Comparison of ENCODE assay signal across 8 mouse cellular contexts in genomic region chr15:82145851-82146769, GRCm38 (mm10). TPM values are rescaled to one million over a fixed set of nuclear protein-coding genes. Genes with fewer than 3 reads are reported as not detected.
A peak's percentile ranks its signal among the peaks of the same experiment; 100 is the strongest.
DNase-seq lines count a peak whose midpoint lies in the region; ATAC-seq lines count a peak whose summit lies in the region.

No protein-coding gene starts in this region.

- H3K27me3 ChIP-seq in megakaryocyte, embryonic 14.5 days (replicated peaks): no peaks in the 10 kb centered on the region
- no peaks in the 10 kb centered on the region for H3K27me3 ChIP-seq in intestine, embryonic 14.5 days (replicated peaks; ENCODE audit: control insufficient read depth, insufficient read depth, low read length)
- no peaks in the 10 kb centered on the region for H3K27me3 ChIP-seq in neural tube, embryonic 12.5 days (replicated peaks)

- no peak for ATAC-seq in megakaryocyte, adult 5-6 weeks (ENCODE audit: poor library complexity, severe bottlenecking)
- ATAC-seq in intestine, embryonic 14.5 days (replicated peaks; ENCODE audit: low FRiP score, low TSS enrichment, low read depth): no peak; the same call in 1 of the 2 replicates
- ATAC-seq in neural tube, embryonic 12.5 days (ENCODE audit: low FRiP score, low read depth): no peak; the same call in 1 of the 2 replicates

- peak overlapping the region; percentile 99 for H3K4me3 ChIP-seq in megakaryocyte, embryonic 14.5 days (replicated peaks)
- peak overlapping the region; percentile 27 for H3K4me3 ChIP-seq in intestine, embryonic 14.5 days (ENCODE audit: low read depth, low read length)
- H3K4me3 ChIP-seq in neural tube, embryonic 12.5 days: peak overlapping the region; percentile 23; the same call in 1 of the 2 replicates

- peak overlapping the region; percentile 94 for H3K27ac ChIP-seq in intestine, embryonic 14.5 days (ENCODE audit: low read depth)
- peak overlapping the region; percentile 77 for H3K27ac ChIP-seq in neural tube, embryonic 12.5 days

- H3K9me3 ChIP-seq in megakaryocyte, embryonic 14.5 days: no peaks in the 10 kb centered on the region
- no peaks in the 10 kb centered on the region for H3K9me3 ChIP-seq in intestine, embryonic 14.5 days (ENCODE audit: control insufficient read depth, low read length)
- no peaks in the 10 kb centered on the region for H3K9me3 ChIP-seq in neural tube, embryonic 12.5 days

- peak; percentile 35 for DNase-seq in embryo, embryonic 11 days
- no peak for DNase-seq in intestine, embryonic 14.5 days (ENCODE audit: low spot score)
- DNase-seq in right cerebral cortex, postnatal 25 days: no peak
- DNase-seq in urinary bladder, adult 2 months (ENCODE audit: low spot score): no peak
- no peak for DNase-seq in cerebellum, postnatal 36 days

- peaks cover 68% of the 10 kb centered on the region for H3K4me1 ChIP-seq in megakaryocyte, embryonic 14.5 days
- H3K4me1 ChIP-seq in intestine, embryonic 14.5 days (replicated peaks; ENCODE audit: control insufficient read depth, insufficient read depth, low read length): peaks cover 30% of the 10 kb centered on the region
- H3K4me1 ChIP-seq in neural tube, embryonic 12.5 days: peaks cover 30% of the 10 kb centered on the region

- WGBS in intestine, embryonic 14.5 days: 9% methylated on average over 11 of the region's 11 CpGs
- WGBS in neural tube, embryonic 12.5 days: 13% methylated on average over 11 of the region's 11 CpGs

- H3K4me2 ChIP-seq in intestine, embryonic 14.5 days (ENCODE audit: low read length): peak overlapping the region; percentile 46
- H3K4me2 ChIP-seq in neural tube, embryonic 12.5 days (replicated peaks): peak overlapping the region; percentile 84

- H3K9ac ChIP-seq in intestine, embryonic 14.5 days (ENCODE audit: low read length): 0 out of 2 replicates have a peak overlapping the region, but pooled peaks have one; percentile 11
- H3K9ac ChIP-seq in neural tube, embryonic 12.5 days: no peak overlapping the region

- peaks cover 39% of the 10 kb centered on the region for H3K36me3 ChIP-seq in megakaryocyte, embryonic 14.5 days (replicated peaks; ENCODE audit: low read length)
- H3K36me3 ChIP-seq in intestine, embryonic 14.5 days (ENCODE audit: control insufficient read depth, insufficient read depth, low read length): peaks cover 4% of the 10 kb centered on the region; the same call in 1 of the 2 replicates
- H3K36me3 ChIP-seq in neural tube, embryonic 12.5 days: peaks cover 13% of the 10 kb centered on the region

RNA-seq across cellular contexts. Expression of gene Srebf2, which starts 0.9 kb away (rescaled TPM):
- 351 and 1,948 TPM in 2 replicates for polyA plus RNA-seq in megakaryocyte, embryonic 14.5 days (2012; ENCODE audit: insufficient read depth, low replicate concordance)
- total RNA-seq in megakaryocyte, adult 5-6 weeks (2015): 39.0 and 40.7 TPM in 2 replicates
- total RNA-seq in megakaryocyte, adult 5-6 weeks (2017): 39.8 and 40.7 TPM in 2 replicates
- polyA plus RNA-seq in intestine, embryonic 14.5 days (2014; fragmentation: Nextera tagmentation; extraction: Ambion mirVana): 136 and 144 TPM in 2 replicates
- 238 and 239 TPM in 2 replicates for polyA plus RNA-seq in neural tube, embryonic 12.5 days (2016; fragmentation: Nextera tagmentation; extraction: Ambion mirVana)
- polyA plus RNA-seq in urinary bladder, adult 2 months (2012; rRNA removed): 55.3 and 68.9 TPM in 2 replicates

RNA-seq across cellular contexts. Expression of gene Ccdc134, which starts 18.4 kb away (rescaled TPM):
- 4.1 and 35.3 TPM in 2 replicates for polyA plus RNA-seq in megakaryocyte, embryonic 14.5 days (2012; ENCODE audit: insufficient read depth, low replicate concordance)
- 7.8 and 8.8 TPM in 2 replicates for total RNA-seq in megakaryocyte, adult 5-6 weeks (2015)
- 22.6 and 23.5 TPM in 2 replicates for total RNA-seq in megakaryocyte, adult 5-6 weeks (2017)
- polyA plus RNA-seq in intestine, embryonic 14.5 days (2014; fragmentation: Nextera tagmentation; extraction: Ambion mirVana): 14.2 and 15.3 TPM in 2 replicates
- 17.8 and 20.3 TPM in 2 replicates for polyA plus RNA-seq in neural tube, embryonic 12.5 days (2016; fragmentation: Nextera tagmentation; extraction: Ambion mirVana)
- polyA plus RNA-seq in urinary bladder, adult 2 months (2012; rRNA removed): 12.8 and 16.1 TPM in 2 replicates

Comparison
In these comparisons a context has a peak if more than half of its experiments do, and no peak if none do; other contexts are left out.
1. H3K4me3 ChIP-seq: peak in every context shown above with its lines; median percentile 99 in megakaryocyte, embryonic 14.5 days; 27 in intestine, embryonic 14.5 days; 23 in neural tube, embryonic 12.5 days.